Mouse (Mus musculus) macrophage (primary cell): ENCODE measurements around the gene Akt2. TPM values are rescaled to one million over a fixed set of nuclear protein-coding genes. Genes with fewer than 3 reads are reported as not detected.

Source experiments
- H3K27ac ChIP-seq: fragments of 350-480 bp; formaldehyde crosslinking; 2 replicates; pipeline ENCODE4 v1.9.0; 2021
- H3K36me3 ChIP-seq: fragments of 350-480 bp; formaldehyde crosslinking; 2 replicates; pipeline ENCODE4 v1.9.0; 2021; ENCODE audit errors: inconsistent target
- H3K4me3 ChIP-seq: fragments of 350-480 bp; formaldehyde crosslinking; 2 replicates; pipeline ENCODE4 v1.9.0; 2021; ENCODE audit errors: inconsistent target
- H3K79me2 ChIP-seq: fragments of 350-480 bp; formaldehyde crosslinking; 2 replicates; pipeline ENCODE4 v1.9.0; 2021; ENCODE audit errors: inconsistent target
- WGBS: methylation state at CpG from one replicate; pipeline ENCODE4 v1.1.7; 2026; ENCODE audit warnings: inconsistent platforms; ENCODE audit not compliant: missing documents; 5-methylcytosine and 5-hydroxymethylcytosine counted together
- polyA plus RNA-seq: library from polyadenylated mRNA; stranded (reverse); fragments of 250-400 nt; gene quantifications from 3 replicates; pipeline ENCODE4 v1.2.4, GENCODE M21; 2018; ENCODE audit warnings: inconsistent platforms
- total RNA-seq, 78 experiments: library from RNA; depleted of rRNA; stranded (reverse); fragments of 250-400 nt; gene quantifications; 1 replicate in 9 of 78; 2 replicates in 24 of 78; 3 replicates in 43 of 78; 4 replicates in 2 of 78; pipeline ENCODE4 v1.2.4; 2018; ENCODE audit warnings: inconsistent platforms in 56 of 78

Akt2 gene
- total RNA-seq (2018; cell fraction: chromatin; rRNA removed): 100 to 1,000 TPM in 2 of 26 experiments, 10 to 100 TPM in 24; 29.4 to 150 (median 57.0) TPM
- total RNA-seq (2018; cell fraction: cytosol; rRNA removed): 100 to 1,000 TPM in 2 of 26 experiments, 10 to 100 TPM in 24; 53.4 to 103 (median 69.7) TPM
- total RNA-seq (2018; cell fraction: nucleus; rRNA removed): 100 to 1,000 TPM in 1 of 26 experiments, 10 to 100 TPM in 25; 35.5 to 146 (median 51.3) TPM
- 53.1 to 77.4 TPM (median 77.2 TPM) in 3 replicates for polyA plus RNA-seq

- under 1% methylated on average over 55 of the region's 71 CpGs for WGBS
- Histone ChIP-seq H3K79me2 (peaks cover 47% of the 10 kb centered on the region), H3K27ac (peak within 1 kb of the TSS; percentile 71), H3K4me3 (peak within 1 kb of the TSS; percentile 78), H3K36me3 (no peaks in the 10 kb centered on the region)
Measured at GRCm38 (mm10) chr7:27591266-27592216, at the start of gene Akt2. TSS of gene Akt2 (plus strand) at chr7:27591552.

GRCm38 (mm10) chr7:27541922-27542321 is 49.4 kb upstream of the Akt2 start:
- WGBS: 48% methylated on average over 5 of the region's 5 CpGs
- peak overlapping the region; percentile 80 for H3K4me3 ChIP-seq
- H3K36me3 ChIP-seq: peaks cover 25% of the 10 kb centered on the region
- H3K79me2 ChIP-seq: peaks cover 18% of the 10 kb centered on the region; the same call in 1 of the 2 replicates
- peak overlapping the region; percentile 72 for H3K27ac ChIP-seq

GRCm38 (mm10) chr7:27542392-27543033 is 48.8 kb upstream of the Akt2 start:
- Histone ChIP-seq H3K27ac (peak overlapping the region; percentile 72), H3K4me3 (peak overlapping the region; percentile 80), H3K79me2 (peaks cover 18% of the 10 kb centered on the region; the same call in 1 of the 2 replicates), H3K36me3 (peaks cover 21% of the 10 kb centered on the region)
- WGBS: 2% methylated on average over 28 of the region's 30 CpGs

- Histone ChIP-seq H3K27ac (peak overlapping the region; percentile 72), H3K79me2 (peaks cover 18% of the 10 kb centered on the region; the same call in 1 of the 2 replicates), H3K4me3 (peak overlapping the region; percentile 80), H3K36me3 (peaks cover 17% of the 10 kb centered on the region)
- WGBS: 41% methylated on average over 6 of the region's 6 CpGs
Measured at GRCm38 (mm10) chr7:27543065-27543464, 48.3 kb upstream of the Akt2 start.

GRCm38 (mm10) chr7:27543851-27544250 is 47.5 kb upstream of the Akt2 start:
- H3K79me2 ChIP-seq: peaks cover 18% of the 10 kb centered on the region; the same call in 1 of the 2 replicates
- H3K27ac ChIP-seq: no peak overlapping the region
- WGBS: 97% methylated on average over 4 of the region's 4 CpGs
- H3K4me3 ChIP-seq: no peak overlapping the region
- H3K36me3 ChIP-seq: peaks cover 17% of the 10 kb centered on the region

GRCm38 (mm10) chr7:27544675-27545370 is 46.5 kb upstream of the Akt2 start:
- Histone ChIP-seq H3K79me2 (peaks cover 18% of the 10 kb centered on the region; the same call in 1 of the 2 replicates), H3K27ac (peak overlapping the region; percentile 9; the same call in 1 of the 2 replicates), H3K4me3 (no peak overlapping the region), H3K36me3 (peaks cover 11% of the 10 kb centered on the region)
- WGBS: 40% methylated on average over 12 of the region's 12 CpGs

- no peak overlapping the region for H3K27ac ChIP-seq
- peaks cover 14% of the 10 kb centered on the region for H3K79me2 ChIP-seq
- 65% methylated on average over 6 of the region's 6 CpGs for WGBS
- H3K36me3 ChIP-seq: no peaks in the 10 kb centered on the region
- no peak overlapping the region for H3K4me3 ChIP-seq
Measured at GRCm38 (mm10) chr7:27549597-27549996, 41.8 kb upstream of the Akt2 start.

GRCm38 (mm10) chr7:27552070-27552469 is 39.3 kb upstream of the Akt2 start:
- H3K4me3 ChIP-seq: peak overlapping the region; percentile 92; the same call in 1 of the 2 replicates
- H3K36me3 ChIP-seq: peaks cover 11% of the 10 kb centered on the region; the same call in 1 of the 2 replicates
- peak overlapping the region; percentile 53 for H3K27ac ChIP-seq
- 44% methylated on average over 4 of the region's 5 CpGs for WGBS
- H3K79me2 ChIP-seq: peaks cover 36% of the 10 kb centered on the region

- H3K79me2 ChIP-seq: peaks cover 37% of the 10 kb centered on the region
- peaks cover 11% of the 10 kb centered on the region; the same call in 1 of the 2 replicates for H3K36me3 ChIP-seq
- H3K4me3 ChIP-seq: peak within 1 kb of the TSS; percentile 92
- WGBS: under 1% methylated on average over 38 of the region's 41 CpGs
- peak within 1 kb of the TSS; percentile 89 for H3K27ac ChIP-seq
Measured at GRCm38 (mm10) chr7:27552931-27553513, 38.3 kb upstream of the Akt2 start, which contains the start of the genes Pld3 and 2310022A10Rik. TSS of gene Pld3 (minus strand) at chr7:27553218. TSS of gene 2310022A10Rik (plus strand) at chr7:27553233.

GRCm38 (mm10) chr7:27560291-27560887 is 31.0 kb upstream of the Akt2 start:
- Histone ChIP-seq H3K36me3 (peaks cover 39% of the 10 kb centered on the region), H3K79me2 (peaks cover 66% of the 10 kb centered on the region), H3K4me3 (no peak overlapping the region), H3K27ac (no peak overlapping the region)
- 81% methylated on average over 8 of the region's 8 CpGs for WGBS

GRCm38 (mm10) chr7:27560978-27561377 is 30.4 kb upstream of the Akt2 start:
- 100% methylated on average over 1 of the region's 1 CpGs for WGBS
- H3K79me2 ChIP-seq: peaks cover 60% of the 10 kb centered on the region
- no peak overlapping the region for H3K4me3 ChIP-seq
- peaks cover 39% of the 10 kb centered on the region for H3K36me3 ChIP-seq
- H3K27ac ChIP-seq: no peak overlapping the region

GRCm38 (mm10) chr7:27569580-27570224 is 21.6 kb upstream of the Akt2 start:
- Histone ChIP-seq H3K27ac (no peak overlapping the region), H3K4me3 (no peak overlapping the region), H3K36me3 (peaks cover 45% of the 10 kb centered on the region), H3K79me2 (peaks cover 10% of the 10 kb centered on the region)
- WGBS: 92% methylated on average over 5 of the region's 5 CpGs

- WGBS: 79% methylated on average over 4 of the region's 4 CpGs
- Histone ChIP-seq H3K27ac (peak overlapping the region; percentile 96), H3K79me2 (peaks cover 32% of the 10 kb centered on the region), H3K36me3 (peaks cover 36% of the 10 kb centered on the region), H3K4me3 (no peak overlapping the region)
Measured at GRCm38 (mm10) chr7:27572133-27572532, 19.2 kb upstream of the Akt2 start.
